Mouse (Mus musculus) heart, adult 2 months (tissue): ENCODE results near the gene Cacng4. TPM values are rescaled to one million over a fixed set of nuclear protein-coding genes. Genes with fewer than 3 reads are reported as not detected.

ENCODE experiments used
- DNase-seq, 2 experiments: peaks; one replicate each; pipeline ENCODE4 v3.0.0; 2021
- H3K27ac ChIP-seq: fragments of 200-600 bp; 2 replicates; pipeline ENCODE4 v1.8.1; 2022
- H3K27me3 ChIP-seq: fragments of 200-500 bp; 2 replicates; pipeline ENCODE4 v1.6.1; 2012; ENCODE audit warnings: mild to moderate bottlenecking, low read length, inconsistent platforms, mixed read lengths; ENCODE audit not compliant: control insufficient read depth, insufficient read depth
- H3K36me3 ChIP-seq: fragments of 200-500 bp; 2 replicates; pipeline ENCODE4 v1.6.1; 2012; ENCODE audit warnings: low read length, inconsistent platforms; ENCODE audit not compliant: control insufficient read depth, insufficient read depth
- H3K4me1 ChIP-seq: fragments of 200-500 bp; 2 replicates; pipeline ENCODE4 v1.6.1; 2011; ENCODE audit warnings: low read length; ENCODE audit not compliant: control insufficient read depth, insufficient read depth
- H3K4me3 ChIP-seq: fragments of 200-600 bp; 2 replicates; pipeline ENCODE4 v1.8.1; 2022
- H3K79me2 ChIP-seq: fragments of 200-500 bp; replicated peaks from 2 replicates; pipeline ENCODE4 v1.6.1; 2012; ENCODE audit warnings: mild to moderate bottlenecking, inconsistent platforms, low read length, moderate library complexity, mixed read lengths; ENCODE audit not compliant: control insufficient read depth, insufficient read depth
- H3K9ac ChIP-seq: fragments of 200-500 bp; 2 replicates; pipeline ENCODE4 v1.6.1; 2012; ENCODE audit warnings: low read depth, mild to moderate bottlenecking, control low read depth, inconsistent platforms, low read length, mixed read lengths
- CTCF ChIP-seq: fragments of 200-600 bp; IDR thresholded peaks from 2 replicates; pipeline ENCODE4 v1.8.1; 2022; ENCODE audit warnings: antibody characterized with exemption, mild to moderate bottlenecking, moderate library complexity
- EP300 ChIP-seq: fragments of 200-500 bp; IDR thresholded peaks from 2 replicates; pipeline ENCODE4 v1.6.1; 2011; ENCODE audit warnings: low read depth, low read length, control low read depth; ENCODE audit not compliant: insufficient read depth
- POLR2A ChIP-seq: fragments of 200-500 bp; IDR thresholded peaks from 2 replicates; pipeline ENCODE4 v1.6.1; 2011; ENCODE audit warnings: mild to moderate bottlenecking, low read depth, low read length, control low read depth; ENCODE audit not compliant: insufficient read depth
- WGBS: fragments of 180-500 bp; shearing (Covaris S2); methylation state at CpG from one replicate; pipeline ENCODE4 v1.1.7; 2018; 5-methylcytosine and 5-hydroxymethylcytosine counted together
- intact Hi-C: fragments of 180-260 bp; cut with DNase I; formaldehyde crosslinking; loops from one replicate; pipeline ENCODE4 v1.15.1; 2025
- polyA plus RNA-seq: library from polyadenylated mRNA; depleted of rRNA; stranded (reverse); fragments of >200 nt; gene quantifications from 2 replicates; pipeline ENCODE4 v1.2.3, GENCODE M21; 2012
- total RNA-seq, 2 experiments: library from RNA; stranded (reverse); gene quantifications; 2 replicates each; pipeline ENCODE4 v1.2.3; 2021

Cacng4 gene
- total and polyA plus RNA-seq, 3 experiments, result 0.18 TPM; not detected in 2

DNA sequence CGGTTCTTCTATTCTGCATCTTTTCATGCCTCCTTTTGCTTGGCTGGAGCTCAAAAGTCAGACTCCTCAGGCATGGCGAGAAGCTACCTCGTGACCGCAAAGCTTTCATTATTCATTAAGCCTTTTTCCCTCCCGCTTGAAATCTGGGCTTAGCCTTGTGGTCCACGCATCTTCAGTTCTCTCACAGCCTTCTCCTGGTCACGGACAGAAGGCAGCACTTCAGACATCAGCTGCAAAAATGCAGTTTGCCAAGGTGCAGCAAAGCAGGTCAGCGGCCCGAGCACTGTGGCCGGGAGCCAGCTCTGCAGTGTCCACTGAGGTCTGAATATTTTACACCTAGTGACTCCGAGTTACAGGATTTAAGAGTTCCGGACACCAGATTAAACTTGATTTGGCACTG is 27.4 kb downstream of the Cacng4 start:
- Histone ChIP-seq H3K27ac (no peak overlapping the region), H3K79me2 (no peaks in the 10 kb centered on the region), H3K4me1 (peaks cover 3% of the 10 kb centered on the region; the same call in 1 of the 2 replicates), H3K36me3 (no peaks in the 10 kb centered on the region), H3K27me3 (no peaks in the 10 kb centered on the region), H3K4me3 (no peak overlapping the region), H3K9ac (no peak overlapping the region)
- no peak for DNase-seq
- no peak for TF ChIP-seq POLR2A
- no peak for TF ChIP-seq CTCF
- no peak for TF ChIP-seq EP300
- WGBS, result 93% methylated on average over 12 of the region's 12 CpGs
- intact Hi-C loops, result no loop called here

DNA sequence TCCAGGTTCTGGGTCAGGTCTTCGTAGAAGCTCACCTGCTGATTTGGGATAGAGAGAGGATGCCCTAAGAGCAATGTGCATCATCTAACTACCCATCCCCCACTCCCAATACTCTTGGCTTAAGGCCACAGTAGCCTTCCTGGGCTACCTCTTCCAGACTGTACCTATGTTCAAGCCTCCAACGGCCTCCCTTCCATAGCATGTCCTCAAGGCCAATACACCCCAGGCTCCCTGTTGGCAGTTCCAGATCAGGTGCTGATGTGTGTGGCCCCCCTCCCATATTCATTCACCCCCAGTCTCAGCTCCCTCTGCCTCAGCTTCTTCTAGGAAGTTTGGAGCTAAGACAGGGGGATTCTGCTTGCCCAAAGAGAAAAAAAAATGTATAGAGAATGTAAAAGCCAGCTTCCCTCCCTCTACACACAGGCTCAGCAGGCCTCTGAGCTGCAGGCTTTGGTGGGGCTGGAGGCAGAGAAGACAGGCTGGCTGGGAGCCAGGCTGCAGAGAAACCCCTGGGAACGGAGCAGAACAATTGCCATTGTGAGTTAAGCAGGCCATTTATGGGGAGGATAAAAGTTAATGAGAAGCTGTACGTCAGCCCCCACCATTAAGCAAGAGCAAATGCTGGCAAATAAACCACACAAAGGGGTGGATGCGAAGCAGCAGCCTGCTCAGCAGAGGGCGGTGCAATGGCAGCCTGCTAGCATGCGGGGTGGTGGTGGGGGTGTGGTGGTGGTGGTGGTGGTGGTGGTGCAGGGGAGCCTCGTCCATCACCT is 31.5 kb downstream of the Cacng4 start:
- Histone ChIP-seq H3K79me2 (no peaks in the 10 kb centered on the region), H3K4me1 (peaks cover 4% of the 10 kb centered on the region; the same call in 1 of the 2 replicates), H3K9ac (no peak overlapping the region), H3K4me3 (no peak overlapping the region), H3K36me3 (no peaks in the 10 kb centered on the region), H3K27me3 (peaks cover 2% of the 10 kb centered on the region; the same call in 1 of the 2 replicates), H3K27ac (no peak overlapping the region)
- intact Hi-C loops, result no loop called here
- WGBS, result 28% methylated on average over 8 of the region's 8 CpGs
- TF ChIP-seq POLR2A, result no peak
- no peak for TF ChIP-seq EP300
- TF ChIP-seq CTCF, result no peak
- peak in 1 of 2 experiments; percentile 9 for DNase-seq

DNA sequence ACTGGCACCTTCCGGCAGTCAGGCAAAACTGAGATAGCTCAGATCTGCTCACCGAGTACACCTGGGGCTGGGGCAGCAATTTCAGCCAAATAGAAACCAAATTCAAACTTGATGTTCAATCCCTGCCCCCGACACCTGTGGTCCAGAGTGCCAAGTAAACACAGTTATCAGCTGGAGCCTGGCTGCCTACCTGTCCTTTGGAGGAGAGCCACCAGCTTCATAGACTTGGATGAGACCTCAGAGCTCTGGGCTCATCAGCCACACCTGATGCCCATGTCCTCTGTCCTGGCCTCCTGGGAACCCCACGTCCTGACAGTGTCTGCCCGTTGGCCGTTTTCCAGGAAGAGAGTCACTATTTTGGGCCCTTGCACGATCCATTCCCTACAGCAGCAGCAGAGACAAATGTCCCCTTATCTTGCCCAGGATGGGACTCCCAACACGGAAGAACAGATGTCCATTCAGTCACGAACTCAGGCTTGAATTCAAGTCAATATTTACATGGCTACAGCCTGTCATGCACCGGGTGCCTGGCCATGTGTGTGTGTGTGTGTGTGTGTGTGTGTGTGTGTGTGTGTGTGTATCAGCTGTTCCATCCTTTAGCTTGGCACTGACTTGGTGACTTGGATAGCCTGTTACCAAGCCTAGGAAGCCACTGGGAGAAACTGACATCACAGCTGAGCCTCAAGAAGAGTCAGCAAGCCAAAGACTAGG is 32.4 kb downstream of the Cacng4 start:
- peak in 1 of 2 experiments; percentile 12 for DNase-seq
- Histone ChIP-seq H3K9ac (no peak overlapping the region), H3K27me3 (peaks cover 2% of the 10 kb centered on the region; the same call in 1 of the 2 replicates), H3K4me1 (peaks cover 4% of the 10 kb centered on the region; the same call in 1 of the 2 replicates), H3K4me3 (no peak overlapping the region), H3K27ac (no peak overlapping the region), H3K79me2 (no peaks in the 10 kb centered on the region), H3K36me3 (no peaks in the 10 kb centered on the region)
- WGBS, result 32% methylated on average over 10 of the region's 10 CpGs
- TF ChIP-seq POLR2A (no peak), EP300 (no peak), CTCF (no peak)
- intact Hi-C loops, result no loop called here

DNA sequence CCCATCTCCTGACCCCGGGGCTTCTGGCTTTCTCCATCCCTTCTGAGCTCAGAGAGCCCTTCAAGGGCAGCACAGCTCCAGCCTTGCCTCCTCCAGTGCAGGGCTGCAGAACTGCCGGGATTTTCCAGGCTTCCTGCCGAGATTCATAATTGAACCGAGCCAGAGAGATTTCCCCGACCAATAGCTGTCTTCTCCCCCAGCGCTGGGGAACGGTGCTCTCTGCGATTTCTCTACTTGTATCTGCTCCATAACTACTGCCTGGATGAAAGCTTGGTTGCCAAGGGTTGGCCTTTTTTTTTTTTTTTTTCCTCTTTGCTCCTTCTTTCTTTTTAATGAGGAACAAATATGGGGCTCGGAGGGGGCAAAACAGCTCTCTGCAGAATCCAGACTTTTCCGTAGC is 34.4 kb downstream of the Cacng4 start:
- 48% methylated on average over 10 of the region's 10 CpGs for WGBS

DNA sequence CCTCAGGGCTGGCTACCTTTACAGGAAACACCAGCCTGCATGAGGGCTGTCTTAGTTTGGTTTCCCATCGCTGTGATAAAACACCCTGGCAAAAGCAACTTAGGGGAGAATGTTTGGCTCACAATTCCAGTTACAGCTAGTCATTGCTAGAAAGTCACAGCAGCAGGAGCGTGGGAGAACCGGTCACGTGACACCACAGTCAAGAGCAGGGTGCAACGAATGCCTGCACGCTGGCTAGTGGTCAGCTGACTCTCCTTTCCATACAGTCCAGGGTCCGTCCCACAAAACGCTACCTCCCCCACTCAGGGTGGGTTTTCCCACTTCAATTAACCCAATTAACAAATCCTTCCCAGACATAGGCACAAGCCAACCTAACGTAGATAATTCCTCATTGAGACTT is 34.8 kb downstream of the Cacng4 start:
- Histone ChIP-seq H3K27ac (no peak overlapping the region), H3K9ac (no peak overlapping the region), H3K4me1 (peaks cover 4% of the 10 kb centered on the region; the same call in 1 of the 2 replicates), H3K27me3 (peaks cover 2% of the 10 kb centered on the region; the same call in 1 of the 2 replicates), H3K79me2 (no peaks in the 10 kb centered on the region), H3K36me3 (no peaks in the 10 kb centered on the region), H3K4me3 (no peak overlapping the region)
- no peak for DNase-seq
- WGBS, result 77% methylated on average over 9 of the region's 9 CpGs
- intact Hi-C loops, result no loop called here
- TF ChIP-seq POLR2A (no peak), CTCF (no peak), EP300 (no peak)

More for the DNA sequence above, 34.4 kb downstream of the Cacng4 start:
- Histone ChIP-seq H3K4me1 (peaks cover 4% of the 10 kb centered on the region; the same call in 1 of the 2 replicates), H3K27me3 (peaks cover 2% of the 10 kb centered on the region; the same call in 1 of the 2 replicates), H3K9ac (no peak overlapping the region), H3K79me2 (no peaks in the 10 kb centered on the region), H3K27ac (no peak overlapping the region), H3K36me3 (no peaks in the 10 kb centered on the region), H3K4me3 (no peak overlapping the region)
- no peak for DNase-seq
- intact Hi-C loops, result no loop called here
- TF ChIP-seq POLR2A (no peak), CTCF (no peak), EP300 (no peak)

DNA sequence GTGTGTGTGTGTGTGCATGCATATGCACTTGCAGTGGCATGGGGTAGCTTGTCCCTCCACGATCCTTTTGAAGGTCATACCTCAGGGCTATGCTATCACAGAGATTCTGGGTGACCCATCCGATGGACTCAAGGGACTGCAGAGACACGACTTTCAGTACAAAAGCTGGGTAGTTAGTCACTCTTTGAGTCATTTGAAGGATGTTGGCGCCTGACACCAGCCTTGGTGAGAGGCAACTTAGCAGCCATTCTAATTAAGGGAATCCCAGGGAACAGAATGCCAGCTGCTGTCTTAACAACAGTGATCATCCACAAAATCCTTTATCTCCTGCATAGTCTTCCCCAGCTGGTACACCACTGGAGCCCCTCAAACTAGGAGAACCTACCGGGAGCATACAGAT is 45.2 kb downstream of the Cacng4 start:
- TF ChIP-seq EP300 (no peak), CTCF (no peak), POLR2A (no peak)
- intact Hi-C loops, result no loop called here
- WGBS, result 77% methylated on average over 5 of the region's 5 CpGs

More for the DNA sequence above, 45.2 kb downstream of the Cacng4 start:
- H3K9ac ChIP-seq, result no peak overlapping the region
- no peaks in the 10 kb centered on the region for H3K79me2 ChIP-seq
- no peak overlapping the region for H3K4me3 ChIP-seq
- no peaks in the 10 kb centered on the region for H3K27me3 ChIP-seq
- no peak for DNase-seq
- H3K4me1 ChIP-seq, result no peaks in the 10 kb centered on the region
- no peak overlapping the region for H3K27ac ChIP-seq
- no peaks in the 10 kb centered on the region for H3K36me3 ChIP-seq
